Mouse (Mus musculus) limb, embryonic 13.5 days (tissue): Measurements from ENCODE around the gene Hint2. TPM values are rescaled to one million over a fixed set of nuclear protein-coding genes. Genes with fewer than 3 reads are reported as not detected.
A peak's percentile ranks its signal among the peaks of the same experiment; 100 is the strongest.

Source experiments
- ATAC-seq: fragments of 200-750 bp; cut with Nextera tagmentation; 2 replicates; pipeline ENCODE4 v1.8.0; 2017; ENCODE audit warnings: low read depth, moderate number of reproducible peaks, moderate TSS enrichment; ENCODE audit not compliant: low FRiP score
- H3K27ac ChIP-seq: fragments of 300-500 bp; sonication (generic); 2 replicates; pipeline ENCODE4 v1.5.1; 2015; ENCODE audit warnings: inconsistent platforms, mild to moderate bottlenecking, moderate library complexity
- H3K27me3 ChIP-seq: fragments of 300-500 bp; sonication (generic); 2 replicates; pipeline ENCODE4 v1.6.1; 2015; ENCODE audit warnings: mild to moderate bottlenecking, inconsistent platforms
- H3K36me3 ChIP-seq: fragments of 300-500 bp; sonication (generic); 2 replicates; pipeline ENCODE4 v1.6.1; 2015; ENCODE audit warnings: inconsistent platforms, mild to moderate bottlenecking, moderate library complexity
- H3K4me1 ChIP-seq: fragments of 300-500 bp; sonication (generic); 2 replicates; pipeline ENCODE4 v1.6.1; 2015; ENCODE audit warnings: inconsistent platforms
- H3K4me2 ChIP-seq: fragments of 300-500 bp; sonication (generic); replicated peaks from 2 replicates; pipeline ENCODE4 v1.6.1; 2015; ENCODE audit warnings: inconsistent platforms, mild to moderate bottlenecking, moderate library complexity
- H3K4me3 ChIP-seq: fragments of 300-500 bp; sonication (generic); 2 replicates; pipeline ENCODE4 v1.5.1; 2015; ENCODE audit warnings: moderate library complexity, mild to moderate bottlenecking, inconsistent platforms
- H3K9ac ChIP-seq: fragments of 300-500 bp; sonication (generic); 2 replicates; pipeline ENCODE4 v1.6.1; 2015; ENCODE audit warnings: mild to moderate bottlenecking, inconsistent platforms
- H3K9me3 ChIP-seq: fragments of 300-500 bp; sonication (generic); 2 replicates; pipeline ENCODE4 v1.6.1; 2016; ENCODE audit warnings: inconsistent platforms
- WGBS: fragments of 180-500 bp; shearing (Covaris S2); methylation state at CpG from one replicate; pipeline ENCODE4 v1.1.7; 2015; 5-methylcytosine and 5-hydroxymethylcytosine counted together
- polyA plus RNA-seq: library from polyadenylated mRNA; unstranded; fragments of >200 nt; fragmentation: Nextera tagmentation; extraction: Ambion mirVana; gene quantifications from 2 replicates; pipeline ENCODE4 v1.2.1, GENCODE M21; 2015

Hint2 gene
- polyA plus RNA-seq: 78.3 and 90.2 TPM in 2 replicates

GRCm38 (mm10) chr4:43656339-43657109 lies at the start of gene Hint2:
Hint2 (minus strand) TSS chr4:43656466.
- Histone ChIP-seq H3K4me1 (peaks cover 10% of the 10 kb centered on the region), H3K4me2 (peak within 1 kb of the TSS; percentile 77), H3K9me3 (no peaks in the 10 kb centered on the region), H3K36me3 (peaks cover 10% of the 10 kb centered on the region), H3K27ac (peak within 1 kb of the TSS; percentile 85), H3K9ac (peak within 1 kb of the TSS; percentile 91), H3K4me3 (peak within 1 kb of the TSS; percentile 82), H3K27me3 (peaks cover 17% of the 10 kb centered on the region)
- ATAC-seq: peak; percentile 98
- WGBS: under 1% methylated on average over 33 of the region's 34 CpGs

- no peaks in the 10 kb centered on the region for H3K36me3 ChIP-seq
- H3K27ac ChIP-seq: no peak overlapping the region
- H3K9me3 ChIP-seq: no peaks in the 10 kb centered on the region
- no peak overlapping the region for H3K4me3 ChIP-seq
- no peaks in the 10 kb centered on the region for H3K4me1 ChIP-seq
- H3K27me3 ChIP-seq: no peaks in the 10 kb centered on the region
- WGBS: 61% methylated on average over 13 of the region's 13 CpGs
- no peak overlapping the region for H3K4me2 ChIP-seq
- no peak for ATAC-seq
- no peak overlapping the region for H3K9ac ChIP-seq
Measured at GRCm38 (mm10) chr4:43705991-43706390, 49.7 kb upstream of the Hint2 start.

- Histone ChIP-seq H3K9ac (no peak overlapping the region; the same call in 1 of the 2 replicates), H3K4me2 (no peak overlapping the region), H3K27me3 (no peaks in the 10 kb centered on the region), H3K4me3 (no peak overlapping the region), H3K9me3 (no peaks in the 10 kb centered on the region), H3K27ac (no peak overlapping the region), H3K36me3 (no peaks in the 10 kb centered on the region), H3K4me1 (no peaks in the 10 kb centered on the region)
- ATAC-seq: no peak
- WGBS: 82% methylated on average over 8 of the region's 8 CpGs
Measured at GRCm38 (mm10) chr4:43703851-43704250, 47.6 kb upstream of the Hint2 start.

- Histone ChIP-seq H3K4me3 (no peak overlapping the region), H3K27ac (no peak overlapping the region), H3K4me2 (no peak overlapping the region), H3K9ac (no peak overlapping the region), H3K4me1 (no peaks in the 10 kb centered on the region), H3K27me3 (no peaks in the 10 kb centered on the region), H3K9me3 (no peaks in the 10 kb centered on the region), H3K36me3 (no peaks in the 10 kb centered on the region)
- ATAC-seq: no peak
- WGBS: 72% methylated on average over 6 of the region's 6 CpGs
Measured at GRCm38 (mm10) chr4:43703439-43703838, 47.2 kb upstream of the Hint2 start.

- no peak within 1 kb of the TSS for H3K9ac ChIP-seq
- H3K4me3 ChIP-seq: no peak within 1 kb of the TSS
- H3K9me3 ChIP-seq: no peaks in the 10 kb centered on the region
- ATAC-seq: no peak
- no peak within 1 kb of the TSS for H3K4me2 ChIP-seq
- H3K27ac ChIP-seq: no peak within 1 kb of the TSS
- H3K36me3 ChIP-seq: no peaks in the 10 kb centered on the region
- 79% methylated on average over 6 of the region's 6 CpGs for WGBS
- H3K27me3 ChIP-seq: no peaks in the 10 kb centered on the region
- no peaks in the 10 kb centered on the region for H3K4me1 ChIP-seq
Measured at GRCm38 (mm10) chr4:43700707-43701106, 44.4 kb upstream of the Hint2 start, which contains the start of gene Olfr70. Olfr70 (minus strand) TSS chr4:43700807.

- no peak overlapping the region for H3K4me3 ChIP-seq
- 89% methylated on average over 13 of the region's 13 CpGs for WGBS
- no peaks in the 10 kb centered on the region for H3K27me3 ChIP-seq
- no peak for ATAC-seq
- H3K4me1 ChIP-seq: no peaks in the 10 kb centered on the region
- no peak overlapping the region for H3K9ac ChIP-seq
- H3K9me3 ChIP-seq: no peaks in the 10 kb centered on the region
- no peak overlapping the region for H3K27ac ChIP-seq
- no peak overlapping the region for H3K4me2 ChIP-seq
- no peaks in the 10 kb centered on the region for H3K36me3 ChIP-seq
Measured at GRCm38 (mm10) chr4:43696561-43696960, 40.3 kb upstream of the Hint2 start.

- peaks cover under 1% of the 10 kb centered on the region; the same call in 1 of the 2 replicates for H3K36me3 ChIP-seq
- no peak overlapping the region for H3K4me3 ChIP-seq
- no peak overlapping the region for H3K9ac ChIP-seq
- H3K9me3 ChIP-seq: no peaks in the 10 kb centered on the region
- no peak for ATAC-seq
- WGBS: 35% methylated on average over 9 of the region's 9 CpGs
- no peaks in the 10 kb centered on the region for H3K4me1 ChIP-seq
- no peaks in the 10 kb centered on the region for H3K27me3 ChIP-seq
- H3K4me2 ChIP-seq: no peak overlapping the region
- H3K27ac ChIP-seq: no peak overlapping the region
Measured at GRCm38 (mm10) chr4:43695249-43695671, 39.0 kb upstream of the Hint2 start.

- Histone ChIP-seq H3K27me3 (no peaks in the 10 kb centered on the region), H3K4me1 (no peaks in the 10 kb centered on the region), H3K27ac (no peak overlapping the region), H3K4me3 (no peak overlapping the region), H3K36me3 (peaks cover 6% of the 10 kb centered on the region), H3K9me3 (no peaks in the 10 kb centered on the region), H3K9ac (no peak overlapping the region), H3K4me2 (no peak overlapping the region)
- ATAC-seq: no peak
- WGBS: 85% methylated on average over 1 of the region's 1 CpGs
Measured at GRCm38 (mm10) chr4:43694439-43695248, 38.4 kb upstream of the Hint2 start.

GRCm38 (mm10) chr4:43693806-43694241 lies 37.6 kb upstream of the Hint2 start:
- H3K4me1 ChIP-seq: no peaks in the 10 kb centered on the region
- H3K9ac ChIP-seq: no peak overlapping the region
- peaks cover 15% of the 10 kb centered on the region for H3K36me3 ChIP-seq
- ATAC-seq: no peak
- no peaks in the 10 kb centered on the region for H3K27me3 ChIP-seq
- H3K9me3 ChIP-seq: no peaks in the 10 kb centered on the region
- WGBS: 71% methylated on average over 5 of the region's 5 CpGs
- no peak overlapping the region for H3K4me2 ChIP-seq
- no peak overlapping the region for H3K27ac ChIP-seq
- H3K4me3 ChIP-seq: no peak overlapping the region

- Histone ChIP-seq H3K36me3 (peaks cover 37% of the 10 kb centered on the region), H3K27ac (no peak overlapping the region), H3K9me3 (no peaks in the 10 kb centered on the region), H3K4me3 (no peak overlapping the region), H3K4me1 (no peaks in the 10 kb centered on the region), H3K4me2 (no peak overlapping the region), H3K9ac (no peak overlapping the region), H3K27me3 (no peaks in the 10 kb centered on the region)
- no peak for ATAC-seq
- 80% methylated on average over 5 of the region's 5 CpGs for WGBS
Measured at GRCm38 (mm10) chr4:43691026-43691425, 34.8 kb upstream of the Hint2 start.

GRCm38 (mm10) chr4:43690021-43690420 lies 33.8 kb upstream of the Hint2 start:
- Histone ChIP-seq H3K4me2 (no peak overlapping the region), H3K9me3 (no peaks in the 10 kb centered on the region), H3K27me3 (no peaks in the 10 kb centered on the region), H3K36me3 (peaks cover 47% of the 10 kb centered on the region), H3K27ac (no peak overlapping the region), H3K4me1 (no peaks in the 10 kb centered on the region), H3K9ac (no peak overlapping the region), H3K4me3 (no peak overlapping the region)
- no peak for ATAC-seq
- 93% methylated on average over 17 of the region's 17 CpGs for WGBS

GRCm38 (mm10) chr4:43679416-43680043 lies 23.3 kb upstream of the Hint2 start:
- no peak overlapping the region for H3K27ac ChIP-seq
- H3K4me1 ChIP-seq: no peaks in the 10 kb centered on the region
- H3K4me3 ChIP-seq: no peak overlapping the region
- H3K27me3 ChIP-seq: no peaks in the 10 kb centered on the region
- H3K9ac ChIP-seq: no peak overlapping the region
- no peak overlapping the region for H3K4me2 ChIP-seq
- no peaks in the 10 kb centered on the region for H3K9me3 ChIP-seq
- WGBS: 88% methylated on average over 7 of the region's 7 CpGs
- ATAC-seq: no peak
- peaks cover 72% of the 10 kb centered on the region for H3K36me3 ChIP-seq
